Mouse (Mus musculus) CD4-positive naive resting alpha-beta T cell, adult 76 days (primary cell): ENCODE measurements around the gene Gm156. TPM values are rescaled to one million over a fixed set of nuclear protein-coding genes. Genes with fewer than 3 reads are reported as not detected.

Source experiments
- total RNA-seq: library from RNA; stranded (reverse); gene quantifications from one replicate; pipeline ENCODE4 v1.2.4, GENCODE M21; 2023

Gene Gm156
- total RNA-seq: not detected

DNA sequence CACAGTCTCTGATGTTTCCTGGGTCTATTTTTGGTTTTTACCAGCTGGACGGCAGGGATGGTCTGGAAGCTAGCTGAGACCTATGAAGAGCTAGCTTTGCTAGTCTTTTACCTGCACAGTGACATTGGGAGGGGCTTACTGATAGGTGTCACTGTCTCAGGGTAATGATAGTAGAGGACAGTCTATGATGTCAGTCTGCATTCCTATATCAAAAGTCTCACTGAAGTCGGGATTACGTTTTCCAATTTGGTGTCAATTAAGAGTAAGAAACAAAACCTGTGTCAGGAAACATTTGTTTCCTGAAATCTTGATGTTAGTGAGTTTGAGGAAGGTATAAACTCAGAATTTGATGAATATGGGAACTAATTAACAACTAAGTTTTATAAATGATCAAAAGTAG is at the start of gene Gm156:
Gene Gm156 (minus strand): TSS at position 101 of the 400 bp plus-strand sequence.

DNA sequence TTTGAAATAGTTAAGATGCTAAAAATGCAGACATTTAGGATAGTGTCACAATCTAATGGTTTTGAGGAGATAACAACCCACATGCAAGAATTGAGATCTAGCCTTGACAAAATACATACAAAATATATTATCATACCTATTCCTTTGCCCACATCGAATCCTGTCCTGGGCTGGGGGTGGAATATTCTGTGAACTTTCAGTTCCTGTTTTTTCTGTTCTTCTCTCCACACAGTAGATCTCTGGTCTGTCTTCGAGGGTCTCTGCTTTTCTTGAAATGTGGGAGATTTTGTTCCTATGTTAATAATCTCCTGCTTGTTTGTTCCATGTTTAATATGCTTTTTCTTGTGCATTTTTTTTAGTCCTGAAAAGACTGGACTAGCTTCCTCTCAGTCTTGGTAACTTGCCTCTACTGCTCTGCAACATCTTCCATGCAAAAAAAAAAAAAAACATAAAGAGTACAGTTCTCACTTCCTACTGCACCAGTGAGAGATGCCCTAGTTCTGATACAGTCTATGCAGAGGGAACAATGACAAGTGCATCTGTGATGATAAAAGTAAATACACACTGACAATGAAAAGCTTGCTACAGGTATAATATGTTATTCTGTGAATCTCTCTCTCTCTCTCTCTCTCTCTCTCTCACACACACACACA is 43.9 kb downstream of the Gm156 start, which contains the start of gene Klri2:
Gene Klri2 (minus strand): TSS at position 416 of the 653 bp plus-strand sequence.

GRCm38 (mm10) chr6:129717032-129717431 is 67.0 kb downstream of the Gm156 start, which contains the start of gene Klri1:
Gene Klri1, minus strand, starts transcription at chr6:129717132.

Other genes with a start within 250 kb of the Gm156 start
- gene Klre1, start 206.4 kb downstream of the Gm156 start, total RNA-seq: 2.0 TPM
- gene Klrd1, start 192.5 kb downstream of the Gm156 start, total RNA-seq: 37.3 TPM
- 2.9 TPM for gene Klrk1, start 160.4 kb downstream of the Gm156 start, total RNA-seq
- not detected for gene Klrc3, start 140.9 kb downstream of the Gm156 start, total RNA-seq
- 3.6 TPM for gene Klrc2, start 123.6 kb downstream of the Gm156 start, total RNA-seq
- 2.0 TPM for gene Klrc1, start 105.3 kb downstream of the Gm156 start, total RNA-seq
- 0.97 TPM for gene Klri1, start 67.1 kb downstream of the Gm156 start, total RNA-seq
- 1.1 TPM for gene Klri2, start 43.8 kb downstream of the Gm156 start, total RNA-seq
- not detected for gene Gm17631, start 78.4 kb upstream of the Gm156 start, total RNA-seq
- 0.50 TPM for gene Klra17, start 92.4 kb upstream of the Gm156 start, total RNA-seq
- gene Klra5, start 133.4 kb upstream of the Gm156 start, total RNA-seq: not detected
- gene Klra6, start 242.7 kb upstream of the Gm156 start, total RNA-seq: not detected